10 mouse cellular contexts compared by ENCODE assay signal in the genomic region with DNA sequence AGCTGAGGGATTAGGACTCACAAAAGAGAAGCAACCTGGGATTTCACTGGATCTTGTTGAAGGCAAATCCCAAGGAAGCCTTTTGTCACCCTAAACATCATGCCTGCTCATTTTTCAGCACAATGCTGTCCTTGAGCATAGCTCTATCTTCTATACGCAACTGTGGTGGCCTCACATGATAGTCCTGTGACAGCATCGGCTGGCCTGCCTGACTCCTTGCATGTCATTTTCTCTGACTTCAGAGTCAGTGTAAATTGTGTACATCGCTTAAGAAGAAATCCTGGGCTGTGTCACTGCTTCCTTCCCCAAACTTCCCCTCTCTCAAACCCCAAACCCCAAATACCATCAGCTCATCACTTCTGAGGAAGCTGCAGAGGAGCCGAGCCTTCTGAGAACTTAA.
DNase-seq lines count a peak whose midpoint lies in the region; ATAC-seq and TF ChIP-seq lines count a peak whose summit lies in the region.
"Had no signal": no experiment of that assay in that cellular context is flagged by ENCODE, and none has a peak within 500 bp of the region (broad histone marks: within the 10 kb centered on the region; RNA-seq: fewer than 3 reads in every experiment).

No protein-coding gene starts in this region.

- no peak for TF ChIP-seq CTCF in liver, postnatal 0 days (IDR thresholded peaks at IDR 0.05; ENCODE audit: low read depth)

- H3K36me3 ChIP-seq in heart, embryonic 13.5 days = no peaks in the 10 kb centered on the region
- no peaks in the 10 kb centered on the region for H3K36me3 ChIP-seq in heart, embryonic 10.5 days
- H3K36me3 ChIP-seq in neural tube, embryonic 15.5 days = no peaks in the 10 kb centered on the region
- no peaks in the 10 kb centered on the region for H3K36me3 ChIP-seq in liver, postnatal 0 days (replicated peaks; ENCODE audit: insufficient read depth, low read length)
- H3K36me3 ChIP-seq: limb, embryonic 13.5 days had no signal

- TF ChIP-seq EP300 in liver, postnatal 0 days (IDR thresholded peaks at IDR 0.05; ENCODE audit: low read depth) = no peak

- H3K27ac ChIP-seq in heart, embryonic 13.5 days (replicated peaks) = 0 out of 2 replicates have a peak overlapping the region, but pooled peaks have one; percentile 5
- no peak overlapping the region for H3K27ac ChIP-seq in heart, embryonic 10.5 days
- no peak overlapping the region for H3K27ac ChIP-seq in neural tube, embryonic 15.5 days (replicated peaks)
- peak overlapping the region; percentile 2; the same call in 1 of the 2 replicates for H3K27ac ChIP-seq in liver, postnatal 0 days (ENCODE audit: low read depth)
- H3K27ac ChIP-seq: limb, embryonic 13.5 days had no signal

- H3K9ac ChIP-seq in heart, embryonic 13.5 days = no peak overlapping the region
- no peak overlapping the region for H3K9ac ChIP-seq in neural tube, embryonic 15.5 days (replicated peaks)
- H3K9ac ChIP-seq in liver, postnatal 0 days (replicated peaks) = no peak overlapping the region
- H3K9ac ChIP-seq: limb, embryonic 13.5 days had no signal

- no peaks in the 10 kb centered on the region for H3K27me3 ChIP-seq in heart, embryonic 13.5 days (replicated peaks)
- no peaks in the 10 kb centered on the region for H3K27me3 ChIP-seq in heart, embryonic 10.5 days (ENCODE audit: insufficient read depth, poor library complexity, severe bottlenecking)
- H3K27me3 ChIP-seq in neural tube, embryonic 15.5 days (replicated peaks) = no peaks in the 10 kb centered on the region
- H3K27me3 ChIP-seq in liver, postnatal 0 days (ENCODE audit: insufficient read depth, low read length) = no peaks in the 10 kb centered on the region
- H3K27me3 ChIP-seq: limb, embryonic 13.5 days had no signal

- 47% methylated on average over 4 of the region's 4 CpGs for WGBS in heart, embryonic 13.5 days
- WGBS in heart, embryonic 10.5 days = 50% methylated on average over 4 of the region's 4 CpGs
- 68% methylated on average over 4 of the region's 4 CpGs for WGBS in neural tube, embryonic 15.5 days
- 30% methylated on average over 4 of the region's 4 CpGs for WGBS in liver, postnatal 0 days (ENCODE audit: insufficient replicate concordance)

- H3K4me3 ChIP-seq in heart, embryonic 13.5 days = no peak overlapping the region
- H3K4me3 ChIP-seq in heart, embryonic 10.5 days = no peak overlapping the region
- no peak overlapping the region for H3K4me3 ChIP-seq in neural tube, embryonic 15.5 days (replicated peaks)
- H3K4me3 ChIP-seq in liver, postnatal 0 days (ENCODE audit: low read depth, low read length) = no peak overlapping the region
- H3K4me3 ChIP-seq: limb, embryonic 13.5 days had no signal

- H3K4me1 ChIP-seq in heart, embryonic 13.5 days = peaks cover 16% of the 10 kb centered on the region
- H3K4me1 ChIP-seq in heart, embryonic 10.5 days = no peaks in the 10 kb centered on the region; the same call in 1 of the 2 replicates
- peaks cover 12% of the 10 kb centered on the region; the same call in 1 of the 2 replicates for H3K4me1 ChIP-seq in neural tube, embryonic 15.5 days
- no peaks in the 10 kb centered on the region; the same call in none of the 2 replicates for H3K4me1 ChIP-seq in liver, postnatal 0 days (ENCODE audit: insufficient read depth)

- H3K4me2 ChIP-seq in heart, embryonic 13.5 days = no peak overlapping the region
- H3K4me2 ChIP-seq in neural tube, embryonic 15.5 days = no peak overlapping the region
- no peak overlapping the region for H3K4me2 ChIP-seq in liver, postnatal 0 days (ENCODE audit: low read depth, low read length)
- H3K4me2 ChIP-seq: limb, embryonic 13.5 days had no signal

- no peak for ATAC-seq in heart, embryonic 13.5 days (ENCODE audit: extremely low read depth, insufficient number of reproducible peaks, low FRiP score, low TSS enrichment)
- no peak for ATAC-seq in neural tube, embryonic 15.5 days (ENCODE audit: low FRiP score)
- ATAC-seq in liver, postnatal 0 days = peak; percentile 47; the same call in 1 of the 2 replicates

- DNase-seq in heart, embryonic 10.5 days (ENCODE audit: low spot score) = no peak
- DNase-seq in neural tube, embryonic 10.5 days (ENCODE audit: extremely low spot score, low spot score) = peak; percentile 15
- DNase-seq in liver, postnatal 0 days = no peak
- peak; percentile 24 for DNase-seq in thymus, postnatal 25 days
- DNase-seq in left cerebral cortex, adult 8-10 months (ENCODE audit: low spot score in 2 of 2) = no peak
- DNase-seq in cerebellum, adult 11-12 months = no peak
- DNase-seq: cerebellum, adult 2 months had no signal

- H3K9me3 ChIP-seq in heart, embryonic 13.5 days = no peaks in the 10 kb centered on the region
- no peaks in the 10 kb centered on the region for H3K9me3 ChIP-seq in heart, embryonic 10.5 days
- H3K9me3 ChIP-seq in neural tube, embryonic 15.5 days (replicated peaks) = no peaks in the 10 kb centered on the region
- H3K9me3 ChIP-seq in liver, postnatal 0 days (ENCODE audit: low read length) = no peaks in the 10 kb centered on the region
- H3K9me3 ChIP-seq: limb, embryonic 13.5 days had no signal

Comparison
In these comparisons a context has a peak if more than half of its experiments do, and no peak if none do; other contexts are left out.
1. H3K27ac ChIP-seq: peak in heart, embryonic 13.5 days (single experiment) and liver, postnatal 0 days (single experiment); none in heart, embryonic 10.5 days (single experiment) and neural tube, embryonic 15.5 days (single experiment).
2. DNase-seq: peak in neural tube, embryonic 10.5 days (single experiment) and thymus, postnatal 25 days (single experiment); none in heart, embryonic 10.5 days (single experiment), liver, postnatal 0 days (single experiment), left cerebral cortex, adult 8-10 months (0 of 2) and cerebellum, adult 11-12 months (single experiment).